Mouse (Mus musculus) erythroblast, embryonic 14.5 days (primary cell): ENCODE data around the gene Selenon.

Source experiments
- GATA1 ChIP-seq: IDR thresholded peaks from 2 replicates; pipeline ENCODE4 v1.6.1; 2012; ENCODE audit warnings: low read length, inconsistent platforms, mixed read lengths
- TAL1 ChIP-seq: IDR thresholded peaks from 3 replicates; pipeline ENCODE4 v1.6.1; 2012; ENCODE audit warnings: low read length, inconsistent platforms, mixed read lengths

GRCm38 (mm10) chr4:134594731-134595439 is 42.9 kb upstream of the Selenon start:
- no peak for TF ChIP-seq TAL1
- TF ChIP-seq GATA1 = no peak
